Mouse (Mus musculus) limb, embryonic 12.5 days (tissue): ENCODE results near the gene Safb2. TPM values are rescaled to one million over a fixed set of nuclear protein-coding genes. Genes with fewer than 3 reads are reported as not detected.

Experiments
- ATAC-seq: fragments of 200-750 bp; cut with Nextera tagmentation; 2 replicates; pipeline ENCODE4 v1.8.0; 2017; ENCODE audit warnings: low read depth, moderate TSS enrichment; ENCODE audit not compliant: insufficient number of reproducible peaks, insufficient read depth, low FRiP score, low TSS enrichment
- H3K27ac ChIP-seq: fragments of 300-500 bp; sonication (generic); 2 replicates; pipeline ENCODE4 v1.5.1; 2016; ENCODE audit warnings: mild to moderate bottlenecking, moderate library complexity
- H3K27me3 ChIP-seq: fragments of 300-500 bp; sonication (generic); 2 replicates; pipeline ENCODE4 v1.6.1; 2016; ENCODE audit warnings: mild to moderate bottlenecking, moderate library complexity
- H3K36me3 ChIP-seq: fragments of 300-500 bp; sonication (generic); 2 replicates; pipeline ENCODE4 v1.6.1; 2016; ENCODE audit warnings: mild to moderate bottlenecking, moderate library complexity
- H3K4me1 ChIP-seq: fragments of 300-500 bp; sonication (generic); replicated peaks from 2 replicates; pipeline ENCODE4 v1.6.1; 2016
- H3K4me2 ChIP-seq: fragments of 300-500 bp; sonication (generic); 2 replicates; pipeline ENCODE4 v1.6.1; 2016; ENCODE audit warnings: mild to moderate bottlenecking, moderate library complexity
- H3K4me3 ChIP-seq: fragments of 300-500 bp; sonication (generic); replicated peaks from 2 replicates; pipeline ENCODE4 v1.5.1; 2016; ENCODE audit warnings: mild to moderate bottlenecking
- H3K9ac ChIP-seq: fragments of 300-500 bp; sonication (generic); replicated peaks from 2 replicates; pipeline ENCODE4 v1.6.1; 2016; ENCODE audit warnings: mild to moderate bottlenecking, moderate library complexity
- H3K9me3 ChIP-seq: fragments of 300-500 bp; sonication (generic); 2 replicates; pipeline ENCODE4 v1.6.1; 2016; ENCODE audit warnings: mild to moderate bottlenecking, moderate library complexity
- WGBS: fragments of 180-500 bp; shearing (Covaris S2); methylation state at CpG from one replicate; pipeline ENCODE4 v1.1.7; 2016; 5-methylcytosine and 5-hydroxymethylcytosine counted together
- polyA plus RNA-seq: library from polyadenylated mRNA; unstranded; fragments of >200 nt; fragmentation: Nextera tagmentation; extraction: Ambion mirVana; gene quantifications from 2 replicates; pipeline ENCODE4 v1.2.1, GENCODE M21; 2016

Gene Safb2
- polyA plus RNA-seq, 1 experiment from 2014 or later: 113 TPM

- Histone ChIP-seq H3K36me3 (no peaks in the 10 kb centered on the region), H3K4me1 (0 out of 2 replicates have a peak, but pooled peaks cover 6% of the 10 kb centered on the region), H3K9ac (no peak overlapping the region), H3K4me2 (no peak overlapping the region), H3K4me3 (no peak overlapping the region), H3K27me3 (no peaks in the 10 kb centered on the region), H3K27ac (no peak overlapping the region), H3K9me3 (no peaks in the 10 kb centered on the region)
- 71% methylated on average over 3 of the region's 3 CpGs for whole genome bisulfite sequencing
- no peak for ATAC-seq
Observed at GRCm38 (mm10) chr17:56543684-56544224, 40.6 kb downstream of the Safb2 start.

- Histone ChIP-seq H3K36me3 (no peaks in the 10 kb centered on the region), H3K27ac (no peak overlapping the region), H3K27me3 (no peaks in the 10 kb centered on the region), H3K9me3 (no peaks in the 10 kb centered on the region), H3K9ac (no peak overlapping the region), H3K4me2 (no peak overlapping the region), H3K4me1 (0 out of 2 replicates have a peak, but pooled peaks cover 6% of the 10 kb centered on the region), H3K4me3 (no peak overlapping the region)
- 45% methylated on average over 8 of the region's 8 CpGs for WGBS
- ATAC-seq: no peak
Observed at GRCm38 (mm10) chr17:56542736-56543135, 41.6 kb downstream of the Safb2 start.

GRCm38 (mm10) chr17:56540562-56540975, 43.8 kb downstream of the Safb2 start:
- H3K4me1 ChIP-seq: 0 out of 2 replicates have a peak, but pooled peaks cover 6% of the 10 kb centered on the region
- WGBS: 31% methylated on average over 6 of the region's 6 CpGs
- ATAC-seq: peak; percentile 56; the same call in 1 of the 2 replicates
- no peak overlapping the region for H3K9ac ChIP-seq
- H3K27me3 ChIP-seq: no peaks in the 10 kb centered on the region
- no peaks in the 10 kb centered on the region for H3K36me3 ChIP-seq
- H3K9me3 ChIP-seq: no peaks in the 10 kb centered on the region
- H3K27ac ChIP-seq: no peak overlapping the region
- no peak overlapping the region for H3K4me3 ChIP-seq
- H3K4me2 ChIP-seq: no peak overlapping the region

GRCm38 (mm10) chr17:56537912-56538311, 46.5 kb downstream of the Safb2 start:
- H3K4me1 ChIP-seq: 0 out of 2 replicates have a peak, but pooled peaks cover 4% of the 10 kb centered on the region

GRCm38 (mm10) chr17:56536874-56537273, 47.5 kb downstream of the Safb2 start:
- no peak for ATAC-seq
- Histone ChIP-seq H3K27ac (no peak overlapping the region), H3K27me3 (no peaks in the 10 kb centered on the region), H3K4me1 (no peaks in the 10 kb centered on the region), H3K9ac (no peak overlapping the region), H3K36me3 (no peaks in the 10 kb centered on the region), H3K9me3 (no peaks in the 10 kb centered on the region), H3K4me3 (no peak overlapping the region), H3K4me2 (no peak overlapping the region)
- 77% methylated on average over 3 of the region's 3 CpGs for WGBS

More at GRCm38 (mm10) chr17:56537912-56538311, 46.5 kb downstream of the Safb2 start:
- H3K27ac ChIP-seq: no peak overlapping the region
- 39% methylated on average over 8 of the region's 8 CpGs for WGBS
- no peaks in the 10 kb centered on the region for H3K9me3 ChIP-seq
- H3K4me3 ChIP-seq: no peak overlapping the region
- no peaks in the 10 kb centered on the region for H3K27me3 ChIP-seq
- H3K9ac ChIP-seq: no peak overlapping the region
- ATAC-seq: no peak
- no peaks in the 10 kb centered on the region for H3K36me3 ChIP-seq
- H3K4me2 ChIP-seq: no peak overlapping the region

- 76% methylated on average over 14 of the region's 14 CpGs for WGBS
- no peaks in the 10 kb centered on the region for H3K4me1 ChIP-seq
- no peak overlapping the region for H3K4me3 ChIP-seq
- no peak overlapping the region for H3K27ac ChIP-seq
- H3K36me3 ChIP-seq: no peaks in the 10 kb centered on the region
- H3K27me3 ChIP-seq: no peaks in the 10 kb centered on the region
- no peak for ATAC-seq
- no peak overlapping the region for H3K4me2 ChIP-seq
- H3K9ac ChIP-seq: no peak overlapping the region
- no peaks in the 10 kb centered on the region for H3K9me3 ChIP-seq
Observed at GRCm38 (mm10) chr17:56536192-56536591, 48.2 kb downstream of the Safb2 start.

- Histone ChIP-seq H3K4me3 (no peak overlapping the region), H3K9me3 (no peaks in the 10 kb centered on the region), H3K9ac (no peak overlapping the region), H3K36me3 (no peaks in the 10 kb centered on the region), H3K27ac (no peak overlapping the region), H3K4me1 (no peaks in the 10 kb centered on the region), H3K4me2 (no peak overlapping the region), H3K27me3 (no peaks in the 10 kb centered on the region; the same call in 1 of the 2 replicates)
- ATAC-seq: no peak
- 82% methylated on average over 4 of the region's 4 CpGs for WGBS
Observed at GRCm38 (mm10) chr17:56524943-56525342, 59.4 kb downstream of the Safb2 start.

- H3K4me3 ChIP-seq: no peak overlapping the region
- H3K9me3 ChIP-seq: no peaks in the 10 kb centered on the region
- H3K36me3 ChIP-seq: no peaks in the 10 kb centered on the region
- WGBS: 64% methylated on average over 1 of the region's 1 CpGs
- no peaks in the 10 kb centered on the region; the same call in 1 of the 2 replicates for H3K27me3 ChIP-seq
- no peak for ATAC-seq
- H3K27ac ChIP-seq: no peak overlapping the region
- no peak overlapping the region for H3K9ac ChIP-seq
- no peaks in the 10 kb centered on the region for H3K4me1 ChIP-seq
- H3K4me2 ChIP-seq: no peak overlapping the region
Observed at GRCm38 (mm10) chr17:56522744-56523143, 61.6 kb downstream of the Safb2 start.

GRCm38 (mm10) chr17:56515690-56516410, 68.5 kb downstream of the Safb2 start:
- no peak overlapping the region for H3K4me3 ChIP-seq
- 13% methylated on average over 13 of the region's 13 CpGs for WGBS

GRCm38 (mm10) chr17:56514916-56515315, 69.5 kb downstream of the Safb2 start:
- Histone ChIP-seq H3K27ac (no peak overlapping the region), H3K9ac (no peak overlapping the region), H3K27me3 (peaks cover 62% of the 10 kb centered on the region), H3K4me2 (no peak overlapping the region), H3K4me1 (peaks cover 23% of the 10 kb centered on the region), H3K36me3 (no peaks in the 10 kb centered on the region), H3K4me3 (no peak overlapping the region), H3K9me3 (peaks cover 14% of the 10 kb centered on the region; the same call in 1 of the 2 replicates)
- no peak for ATAC-seq
- 48% methylated on average over 12 of the region's 12 CpGs for WGBS

More at GRCm38 (mm10) chr17:56515690-56516410, 68.5 kb downstream of the Safb2 start:
- Histone ChIP-seq H3K36me3 (no peaks in the 10 kb centered on the region), H3K4me1 (peaks cover 18% of the 10 kb centered on the region), H3K9me3 (peaks cover 14% of the 10 kb centered on the region; the same call in 1 of the 2 replicates), H3K27ac (no peak overlapping the region), H3K9ac (no peak overlapping the region), H3K4me2 (peak overlapping the region; percentile 33), H3K27me3 (peaks cover 52% of the 10 kb centered on the region)
- 0 out of 2 replicates have a peak, but pooled peaks have one; percentile 27 for ATAC-seq

GRCm38 (mm10) chr17:56514330-56514729, 70.1 kb downstream of the Safb2 start:
- Histone ChIP-seq H3K27ac (no peak overlapping the region), H3K36me3 (no peaks in the 10 kb centered on the region), H3K4me3 (no peak overlapping the region), H3K4me2 (no peak overlapping the region), H3K27me3 (peaks cover 68% of the 10 kb centered on the region), H3K9ac (no peak overlapping the region), H3K4me1 (peaks cover 25% of the 10 kb centered on the region), H3K9me3 (peaks cover 14% of the 10 kb centered on the region; the same call in 1 of the 2 replicates)
- ATAC-seq: no peak
